Mouse (Mus musculus): ENCODE measurements around the gene Samhd1. TPM values are rescaled to one million over a fixed set of nuclear protein-coding genes. Genes with fewer than 3 reads are reported as not detected.

Gene Samhd1
- polyA plus RNA-seq, 1 experiment, result 0.75 TPM

GRCm38 (mm10) chr2:157072316-157072990, 62.6 kb downstream of the Samhd1 start:
- TF ChIP-seq TAL1 (IDR thresholded peaks at IDR 0.05; ENCODE audit: low read length) (no peak), GATA1 (IDR thresholded peaks at IDR 0.05; ENCODE audit: low read length) (no peak)
- no peaks in the 10 kb centered on the region for H3K36me3 ChIP-seq (ENCODE audit: control insufficient read depth)
- H3K4me1 ChIP-seq (ENCODE audit: control insufficient read depth), result peaks cover 3% of the 10 kb centered on the region; the same call in 1 of the 2 replicates
- peaks cover 23% of the 10 kb centered on the region for H3K27me3 ChIP-seq (ENCODE audit: control insufficient read depth)
- H3K9me3 ChIP-seq (ENCODE audit: control insufficient read depth, low read length), result no peaks in the 10 kb centered on the region; the same call in 1 of the 2 replicates
- no peak overlapping the region for H3K4me3 ChIP-seq (replicated peaks)

GRCm38 (mm10) chr2:157071556-157071955, 63.5 kb downstream of the Samhd1 start:
- no peak for TF ChIP-seq TAL1 (IDR thresholded peaks at IDR 0.05; ENCODE audit: low read length)
- no peak for TF ChIP-seq GATA1 (IDR thresholded peaks at IDR 0.05; ENCODE audit: low read length)
- no peaks in the 10 kb centered on the region for H3K9me3 ChIP-seq (ENCODE audit: control insufficient read depth, low read length)
- H3K4me1 ChIP-seq (ENCODE audit: control insufficient read depth), result peaks cover 3% of the 10 kb centered on the region; the same call in 1 of the 2 replicates
- no peak overlapping the region for H3K4me3 ChIP-seq (replicated peaks)
- H3K36me3 ChIP-seq (ENCODE audit: control insufficient read depth), result no peaks in the 10 kb centered on the region
- peaks cover 14% of the 10 kb centered on the region for H3K27me3 ChIP-seq (ENCODE audit: control insufficient read depth)

- TF ChIP-seq TAL1 (IDR thresholded peaks at IDR 0.05; ENCODE audit: low read length) (no peak), GATA1 (IDR thresholded peaks at IDR 0.05; ENCODE audit: low read length) (no peak)
- H3K27me3 ChIP-seq (ENCODE audit: control insufficient read depth), result peaks cover 2% of the 10 kb centered on the region
- H3K36me3 ChIP-seq (ENCODE audit: control insufficient read depth), result no peaks in the 10 kb centered on the region
- no peak overlapping the region for H3K4me3 ChIP-seq (replicated peaks)
- no peaks in the 10 kb centered on the region for H3K9me3 ChIP-seq (ENCODE audit: control insufficient read depth, low read length)
- H3K4me1 ChIP-seq (ENCODE audit: control insufficient read depth), result peaks cover 3% of the 10 kb centered on the region; the same call in 1 of the 2 replicates
Observed at GRCm38 (mm10) chr2:157070365-157070764, 64.7 kb downstream of the Samhd1 start.

GRCm38 (mm10) chr2:157069755-157070315, 65.2 kb downstream of the Samhd1 start:
- peaks cover 3% of the 10 kb centered on the region; the same call in 1 of the 2 replicates for H3K4me1 ChIP-seq (ENCODE audit: control insufficient read depth)
- H3K27me3 ChIP-seq (ENCODE audit: control insufficient read depth), result no peaks in the 10 kb centered on the region; the same call in 1 of the 2 replicates
- H3K36me3 ChIP-seq (ENCODE audit: control insufficient read depth), result no peaks in the 10 kb centered on the region
- no peak for TF ChIP-seq TAL1 (IDR thresholded peaks at IDR 0.05; ENCODE audit: low read length)
- no peak for TF ChIP-seq GATA1 (IDR thresholded peaks at IDR 0.05; ENCODE audit: low read length)
- no peak overlapping the region for H3K4me3 ChIP-seq (replicated peaks)
- H3K9me3 ChIP-seq (ENCODE audit: control insufficient read depth, low read length), result no peaks in the 10 kb centered on the region

GRCm38 (mm10) chr2:157069355-157069735, 65.7 kb downstream of the Samhd1 start:
- TF ChIP-seq GATA1 (IDR thresholded peaks at IDR 0.05; ENCODE audit: low read length) (no peak), TAL1 (IDR thresholded peaks at IDR 0.05; ENCODE audit: low read length) (no peak)
- no peaks in the 10 kb centered on the region; the same call in 1 of the 2 replicates for H3K27me3 ChIP-seq (ENCODE audit: control insufficient read depth)
- peaks cover 3% of the 10 kb centered on the region; the same call in 1 of the 2 replicates for H3K4me1 ChIP-seq (ENCODE audit: control insufficient read depth)
- H3K36me3 ChIP-seq (ENCODE audit: control insufficient read depth), result no peaks in the 10 kb centered on the region
- H3K4me3 ChIP-seq (replicated peaks), result no peak overlapping the region
- H3K9me3 ChIP-seq (ENCODE audit: control insufficient read depth, low read length), result no peaks in the 10 kb centered on the region

GRCm38 (mm10) chr2:157068701-157069354, 66.2 kb downstream of the Samhd1 start:
- peaks cover 3% of the 10 kb centered on the region; the same call in 1 of the 2 replicates for H3K4me1 ChIP-seq (ENCODE audit: control insufficient read depth)
- no peaks in the 10 kb centered on the region for H3K36me3 ChIP-seq (ENCODE audit: control insufficient read depth)
- H3K9me3 ChIP-seq (ENCODE audit: control insufficient read depth, low read length), result no peaks in the 10 kb centered on the region
- TF ChIP-seq GATA1 (IDR thresholded peaks at IDR 0.05; ENCODE audit: low read length) (no peak), TAL1 (IDR thresholded peaks at IDR 0.05; ENCODE audit: low read length) (no peak)
- H3K27me3 ChIP-seq (ENCODE audit: control insufficient read depth), result no peaks in the 10 kb centered on the region; the same call in 1 of the 2 replicates
- no peak overlapping the region for H3K4me3 ChIP-seq (replicated peaks)

- TF ChIP-seq TAL1 (IDR thresholded peaks at IDR 0.05; ENCODE audit: low read length), result no peak
- TF ChIP-seq GATA1 (IDR thresholded peaks at IDR 0.05; ENCODE audit: low read length), result no peak
- H3K9me3 ChIP-seq (ENCODE audit: control insufficient read depth, low read length), result no peaks in the 10 kb centered on the region
- H3K4me1 ChIP-seq (ENCODE audit: control insufficient read depth), result peaks cover 3% of the 10 kb centered on the region; the same call in 1 of the 2 replicates
- H3K36me3 ChIP-seq (ENCODE audit: control insufficient read depth), result no peaks in the 10 kb centered on the region
- no peaks in the 10 kb centered on the region; the same call in 1 of the 2 replicates for H3K27me3 ChIP-seq (ENCODE audit: control insufficient read depth)
- no peak overlapping the region for H3K4me3 ChIP-seq (replicated peaks)
Observed at GRCm38 (mm10) chr2:157066731-157067430, 68.2 kb downstream of the Samhd1 start.

- no peak overlapping the region for H3K4me3 ChIP-seq (replicated peaks)
- H3K36me3 ChIP-seq (ENCODE audit: control insufficient read depth), result no peaks in the 10 kb centered on the region
- no peaks in the 10 kb centered on the region for H3K4me1 ChIP-seq (ENCODE audit: control insufficient read depth)
- H3K9me3 ChIP-seq (ENCODE audit: control insufficient read depth, low read length), result no peaks in the 10 kb centered on the region
- no peaks in the 10 kb centered on the region for H3K27me3 ChIP-seq (ENCODE audit: control insufficient read depth)
- no peak for TF ChIP-seq TAL1 (IDR thresholded peaks at IDR 0.05; ENCODE audit: low read length)
- TF ChIP-seq GATA1 (IDR thresholded peaks at IDR 0.05; ENCODE audit: low read length), result no peak
Observed at GRCm38 (mm10) chr2:157065879-157066226, 69.2 kb downstream of the Samhd1 start.

Data from erythroblast, embryonic 14.5 days (primary cell).